Mouse (Mus musculus): ENCODE measurements around the gene Mns1. TPM values are rescaled to one million over a fixed set of nuclear protein-coding genes. Genes with fewer than 3 reads are reported as not detected.

Gene Mns1
- polyA plus RNA-seq, 1 experiment from 2014 or later, result 15.1 TPM

- Histone ChIP-seq H3K36me3 (ENCODE audit: control insufficient read depth, insufficient read depth, low read length) (no peaks in the 10 kb centered on the region), H3K9ac (ENCODE audit: low read length) (no peak overlapping the region), H3K4me3 (ENCODE audit: low read depth, low read length) (no peak overlapping the region), H3K9me3 (replicated peaks; ENCODE audit: control insufficient read depth, low read length) (no peaks in the 10 kb centered on the region), H3K27me3 (replicated peaks; ENCODE audit: control insufficient read depth, insufficient read depth, low read length) (no peaks in the 10 kb centered on the region), H3K27ac (ENCODE audit: low read depth, low read length) (no peak overlapping the region), H3K4me1 (ENCODE audit: control insufficient read depth, insufficient read depth, low read length) (no peaks in the 10 kb centered on the region), H3K4me2 (ENCODE audit: low read length) (no peak overlapping the region)
- 72% methylated on average over 3 of the region's 3 CpGs for WGBS
- ATAC-seq (no peak), DNase-seq (ENCODE audit: low spot score) (no peak)
Measured at GRCm38 (mm10) chr9:72420490-72420889, 17.3 kb upstream of the Mns1 start.

DNA sequence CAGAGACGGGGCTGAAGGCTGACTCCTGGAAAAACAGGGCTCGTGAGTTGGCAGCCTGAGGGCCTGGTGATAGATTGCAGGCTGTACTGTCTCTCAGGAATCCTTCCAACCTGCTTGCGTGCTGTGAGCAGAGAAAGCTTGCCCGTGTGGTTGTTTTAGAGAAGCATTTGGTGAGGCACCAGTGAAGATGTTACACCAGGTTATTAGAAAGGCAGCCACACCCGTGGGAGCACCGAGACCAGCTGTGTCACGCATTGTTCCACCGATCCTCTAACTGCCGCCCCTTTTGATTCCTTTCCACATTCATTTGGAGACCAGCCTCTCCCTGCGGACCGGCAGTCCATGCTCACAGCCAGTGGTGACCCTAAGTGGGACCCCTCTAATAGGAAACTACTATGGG is 15.5 kb upstream of the Mns1 start:
- Histone ChIP-seq H3K27ac (ENCODE audit: low read depth, low read length) (no peak overlapping the region), H3K36me3 (ENCODE audit: control insufficient read depth, insufficient read depth, low read length) (no peaks in the 10 kb centered on the region), H3K4me2 (ENCODE audit: low read length) (no peak overlapping the region), H3K9me3 (replicated peaks; ENCODE audit: control insufficient read depth, low read length) (no peaks in the 10 kb centered on the region), H3K4me3 (ENCODE audit: low read depth, low read length) (no peak overlapping the region), H3K9ac (ENCODE audit: low read length) (no peak overlapping the region), H3K27me3 (replicated peaks; ENCODE audit: control insufficient read depth, insufficient read depth, low read length) (no peaks in the 10 kb centered on the region), H3K4me1 (ENCODE audit: control insufficient read depth, insufficient read depth, low read length) (no peaks in the 10 kb centered on the region)
- DNase-seq (ENCODE audit: low spot score) (no peak), ATAC-seq (no peak)
- WGBS, result 77% methylated on average over 11 of the region's 11 CpGs

DNA sequence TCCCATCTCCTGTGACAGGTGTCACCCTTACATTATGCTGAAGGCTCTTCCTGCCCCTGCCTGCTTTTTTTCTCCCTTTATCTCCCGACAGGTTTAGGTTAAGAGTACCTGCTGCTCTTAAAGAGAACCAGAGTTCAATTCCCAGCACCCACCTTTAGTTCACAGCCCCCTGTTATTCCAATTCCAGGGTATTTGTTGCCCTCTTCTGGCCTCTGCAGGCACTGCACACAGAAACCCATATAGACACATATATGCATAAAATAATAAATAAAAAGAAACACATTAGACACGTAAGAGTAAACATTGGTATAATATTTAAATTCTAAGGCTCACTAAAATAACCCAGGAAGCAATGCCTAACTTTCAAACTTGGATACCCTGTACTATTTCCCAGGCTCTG is 15.1 kb upstream of the Mns1 start:
- H3K4me2 ChIP-seq (ENCODE audit: low read length), result no peak overlapping the region
- H3K27me3 ChIP-seq (replicated peaks; ENCODE audit: control insufficient read depth, insufficient read depth, low read length), result no peaks in the 10 kb centered on the region
- no peak overlapping the region for H3K9ac ChIP-seq (ENCODE audit: low read length)
- H3K27ac ChIP-seq (ENCODE audit: low read depth, low read length), result no peak overlapping the region
- no peak overlapping the region for H3K4me3 ChIP-seq (ENCODE audit: low read depth, low read length)
- DNase-seq (ENCODE audit: low spot score), result no peak
- no peaks in the 10 kb centered on the region for H3K36me3 ChIP-seq (ENCODE audit: control insufficient read depth, insufficient read depth, low read length)
- H3K4me1 ChIP-seq (ENCODE audit: control insufficient read depth, insufficient read depth, low read length), result no peaks in the 10 kb centered on the region
- ATAC-seq, result no peak
- no peaks in the 10 kb centered on the region for H3K9me3 ChIP-seq (replicated peaks; ENCODE audit: control insufficient read depth, low read length)
- WGBS, result 90% methylated on average over 2 of the region's 2 CpGs

GRCm38 (mm10) chr9:72425300-72425850 is 12.4 kb upstream of the Mns1 start:
- 66% methylated on average over 11 of the region's 11 CpGs for WGBS

GRCm38 (mm10) chr9:72427861-72428260 is 9.9 kb upstream of the Mns1 start:
- no peaks in the 10 kb centered on the region for H3K4me1 ChIP-seq (ENCODE audit: control insufficient read depth, insufficient read depth, low read length)
- WGBS, result 79% methylated on average over 4 of the region's 4 CpGs
- H3K9ac ChIP-seq (ENCODE audit: low read length), result no peak overlapping the region
- no peak for DNase-seq (ENCODE audit: low spot score)
- H3K4me2 ChIP-seq (ENCODE audit: low read length), result no peak overlapping the region
- no peak for ATAC-seq
- H3K27me3 ChIP-seq (replicated peaks; ENCODE audit: control insufficient read depth, insufficient read depth, low read length), result no peaks in the 10 kb centered on the region
- no peaks in the 10 kb centered on the region for H3K36me3 ChIP-seq (ENCODE audit: control insufficient read depth, insufficient read depth, low read length)
- no peaks in the 10 kb centered on the region for H3K9me3 ChIP-seq (replicated peaks; ENCODE audit: control insufficient read depth, low read length)
- H3K4me3 ChIP-seq (ENCODE audit: low read depth, low read length), result no peak overlapping the region
- H3K27ac ChIP-seq (ENCODE audit: low read depth, low read length), result no peak overlapping the region

More at GRCm38 (mm10) chr9:72425300-72425850, 12.4 kb upstream of the Mns1 start:
- Histone ChIP-seq H3K4me1 (ENCODE audit: control insufficient read depth, insufficient read depth, low read length) (no peaks in the 10 kb centered on the region), H3K4me3 (ENCODE audit: low read depth, low read length) (no peak overlapping the region), H3K9ac (ENCODE audit: low read length) (no peak overlapping the region), H3K27ac (ENCODE audit: low read depth, low read length) (no peak overlapping the region), H3K4me2 (ENCODE audit: low read length) (no peak overlapping the region), H3K27me3 (replicated peaks; ENCODE audit: control insufficient read depth, insufficient read depth, low read length) (no peaks in the 10 kb centered on the region), H3K36me3 (ENCODE audit: control insufficient read depth, insufficient read depth, low read length) (no peaks in the 10 kb centered on the region), H3K9me3 (replicated peaks; ENCODE audit: control insufficient read depth, low read length) (no peaks in the 10 kb centered on the region)
- DNase-seq (ENCODE audit: low spot score) (peak; percentile 25), ATAC-seq (peak; percentile 42)

GRCm38 (mm10) chr9:72434876-72435275 is 2.9 kb upstream of the Mns1 start:
- no peaks in the 10 kb centered on the region for H3K27me3 ChIP-seq (replicated peaks; ENCODE audit: control insufficient read depth, insufficient read depth, low read length)
- ATAC-seq, result no peak
- no peaks in the 10 kb centered on the region for H3K36me3 ChIP-seq (ENCODE audit: control insufficient read depth, insufficient read depth, low read length)
- 0 out of 2 replicates have a peak, but pooled peaks cover 4% of the 10 kb centered on the region for H3K4me1 ChIP-seq (ENCODE audit: control insufficient read depth, insufficient read depth, low read length)
- no peak overlapping the region for H3K4me2 ChIP-seq (ENCODE audit: low read length)
- no peaks in the 10 kb centered on the region for H3K9me3 ChIP-seq (replicated peaks; ENCODE audit: control insufficient read depth, low read length)
- H3K27ac ChIP-seq (ENCODE audit: low read depth, low read length), result no peak overlapping the region
- H3K4me3 ChIP-seq (ENCODE audit: low read depth, low read length), result no peak overlapping the region
- no peak overlapping the region for H3K9ac ChIP-seq (ENCODE audit: low read length)
- DNase-seq (ENCODE audit: low spot score), result peak; percentile 17
- 54% methylated on average over 9 of the region's 9 CpGs for WGBS

DNA sequence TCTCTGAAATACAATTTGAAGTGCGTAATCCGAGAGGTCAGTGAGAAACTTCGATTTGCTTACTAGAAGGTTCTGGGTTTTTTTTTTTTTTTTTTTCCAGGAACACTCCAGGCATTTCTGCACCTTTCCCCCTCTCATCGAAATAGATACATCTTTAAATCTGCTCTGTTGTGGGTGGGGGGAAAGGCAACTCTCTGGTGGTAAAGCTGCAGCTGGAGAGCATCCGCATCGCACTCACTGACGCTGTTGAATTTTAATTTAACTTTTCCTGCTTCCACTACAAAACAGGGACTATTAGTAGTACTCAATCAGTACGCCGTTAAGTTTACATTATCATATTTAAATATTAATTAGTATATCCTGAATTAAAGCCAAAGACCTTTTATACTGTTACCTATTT is 938 bp downstream of the Mns1 start:
- Histone ChIP-seq H3K9ac (ENCODE audit: low read length) (peak overlapping the region; percentile 57), H3K27ac (ENCODE audit: low read depth, low read length) (no peak overlapping the region), H3K4me2 (ENCODE audit: low read length) (peak overlapping the region; percentile 67), H3K27me3 (replicated peaks; ENCODE audit: control insufficient read depth, insufficient read depth, low read length) (no peaks in the 10 kb centered on the region), H3K4me3 (ENCODE audit: low read depth, low read length) (peak overlapping the region; percentile 59), H3K36me3 (ENCODE audit: control insufficient read depth, insufficient read depth, low read length) (no peaks in the 10 kb centered on the region), H3K4me1 (ENCODE audit: control insufficient read depth, insufficient read depth, low read length) (0 out of 2 replicates have a peak, but pooled peaks cover 4% of the 10 kb centered on the region), H3K9me3 (replicated peaks; ENCODE audit: control insufficient read depth, low read length) (no peaks in the 10 kb centered on the region)
- ATAC-seq, result no peak
- WGBS, result 1% methylated on average over 9 of the region's 9 CpGs
- no peak for DNase-seq (ENCODE audit: low spot score)

GRCm38 (mm10) chr9:72440358-72440757 is 2.5 kb downstream of the Mns1 start:
- Histone ChIP-seq H3K4me1 (ENCODE audit: control insufficient read depth, insufficient read depth, low read length) (0 out of 2 replicates have a peak, but pooled peaks cover 4% of the 10 kb centered on the region), H3K4me3 (ENCODE audit: low read depth, low read length) (no peak overlapping the region), H3K9ac (ENCODE audit: low read length) (no peak overlapping the region), H3K27ac (ENCODE audit: low read depth, low read length) (no peak overlapping the region), H3K36me3 (ENCODE audit: control insufficient read depth, insufficient read depth, low read length) (0 out of 2 replicates have a peak, but pooled peaks cover 5% of the 10 kb centered on the region), H3K9me3 (replicated peaks; ENCODE audit: control insufficient read depth, low read length) (no peaks in the 10 kb centered on the region), H3K27me3 (replicated peaks; ENCODE audit: control insufficient read depth, insufficient read depth, low read length) (no peaks in the 10 kb centered on the region), H3K4me2 (ENCODE audit: low read length) (no peak overlapping the region)
- ATAC-seq (no peak), DNase-seq (ENCODE audit: low spot score) (no peak)
- WGBS, result 94% methylated on average over 4 of the region's 4 CpGs

- 82% methylated on average over 8 of the region's 8 CpGs for WGBS
Measured at GRCm38 (mm10) chr9:72440948-72441926, 3.4 kb downstream of the Mns1 start.

More at GRCm38 (mm10) chr9:72440948-72441926, 3.4 kb downstream of the Mns1 start:
- no peaks in the 10 kb centered on the region for H3K9me3 ChIP-seq (replicated peaks; ENCODE audit: control insufficient read depth, low read length)
- H3K27ac ChIP-seq (ENCODE audit: low read depth, low read length), result no peak overlapping the region
- H3K36me3 ChIP-seq (ENCODE audit: control insufficient read depth, insufficient read depth, low read length), result peaks cover 8% of the 10 kb centered on the region; the same call in 1 of the 2 replicates
- no peak overlapping the region for H3K4me2 ChIP-seq (ENCODE audit: low read length)
- no peak for ATAC-seq
- H3K4me1 ChIP-seq (ENCODE audit: control insufficient read depth, insufficient read depth, low read length), result 0 out of 2 replicates have a peak, but pooled peaks cover 4% of the 10 kb centered on the region
- no peak overlapping the region for H3K4me3 ChIP-seq (ENCODE audit: low read depth, low read length)
- no peaks in the 10 kb centered on the region for H3K27me3 ChIP-seq (replicated peaks; ENCODE audit: control insufficient read depth, insufficient read depth, low read length)
- no peak for DNase-seq (ENCODE audit: low spot score)
- no peak overlapping the region for H3K9ac ChIP-seq (ENCODE audit: low read length)

Measured in forebrain, embryonic 14.5 days (tissue).